Mouse (Mus musculus) liver, embryonic 12.5 days (tissue): ENCODE results near the gene 4930447C04Rik. TPM values are rescaled to one million over a fixed set of nuclear protein-coding genes. Genes with fewer than 3 reads are reported as not detected.

Experiments
- ATAC-seq: fragments of 200-750 bp; cut with Nextera tagmentation; 2 replicates; pipeline ENCODE4 v1.8.0; 2017; ENCODE audit warnings: moderate number of reproducible peaks, mild to moderate bottlenecking, moderate library complexity
- H3K27ac ChIP-seq: fragments of 300-500 bp; sonication (generic); 2 replicates; pipeline ENCODE4 v1.5.1; 2016; ENCODE audit warnings: mild to moderate bottlenecking
- H3K27me3 ChIP-seq: fragments of 300-500 bp; sonication (generic); replicated peaks from 2 replicates; pipeline ENCODE4 v1.6.1; 2016; ENCODE audit warnings: mild to moderate bottlenecking, moderate library complexity
- H3K36me3 ChIP-seq: fragments of 300-500 bp; sonication (generic); 2 replicates; pipeline ENCODE4 v1.6.1; 2016; ENCODE audit warnings: mild to moderate bottlenecking, moderate library complexity
- H3K4me1 ChIP-seq: fragments of 300-500 bp; sonication (generic); 2 replicates; pipeline ENCODE4 v1.6.1; 2016
- H3K4me2 ChIP-seq: fragments of 300-500 bp; sonication (generic); 2 replicates; pipeline ENCODE4 v1.6.1; 2016; ENCODE audit warnings: mild to moderate bottlenecking, moderate library complexity
- H3K4me3 ChIP-seq: fragments of 300-500 bp; sonication (generic); 2 replicates; pipeline ENCODE4 v1.5.1; 2016; ENCODE audit warnings: mild to moderate bottlenecking, moderate library complexity
- H3K9ac ChIP-seq: fragments of 300-500 bp; sonication (generic); 2 replicates; pipeline ENCODE4 v1.6.1; 2016; ENCODE audit warnings: mild to moderate bottlenecking, moderate library complexity
- H3K9me3 ChIP-seq: fragments of 300-500 bp; sonication (generic); replicated peaks from 2 replicates; pipeline ENCODE4 v1.6.1; 2016; ENCODE audit warnings: mild to moderate bottlenecking, moderate library complexity
- WGBS: fragments of 180-500 bp; shearing (Covaris S2); methylation state at CpG from one replicate; pipeline ENCODE4 v1.1.7; 2016; ENCODE audit not compliant: insufficient replicate concordance; 5-methylcytosine and 5-hydroxymethylcytosine counted together
- polyA plus RNA-seq: library from polyadenylated mRNA; unstranded; fragments of >200 nt; fragmentation: Nextera tagmentation; extraction: Ambion mirVana; gene quantifications from 2 replicates; pipeline ENCODE4 v1.2.1, GENCODE M21; 2016

4930447C04Rik gene
- 1.4 and 2.0 TPM in 2 replicates for polyA plus RNA-seq

GRCm38 (mm10) chr12:72940071-72940821, at the start of gene 4930447C04Rik:
Gene 4930447C04Rik, minus strand, starts transcription at chr12:72940774.
- WGBS = 2% methylated on average over 39 of the region's 39 CpGs
- peaks cover 96% of the 10 kb centered on the region for H3K27me3 ChIP-seq
- H3K4me2 ChIP-seq = peak within 1 kb of the TSS; percentile 29
- no peak within 1 kb of the TSS for H3K27ac ChIP-seq
- no peak within 1 kb of the TSS for H3K4me3 ChIP-seq
- H3K9ac ChIP-seq = no peak within 1 kb of the TSS
- H3K36me3 ChIP-seq = no peaks in the 10 kb centered on the region
- H3K9me3 ChIP-seq = no peaks in the 10 kb centered on the region
- peaks cover 4% of the 10 kb centered on the region; the same call in 1 of the 2 replicates for H3K4me1 ChIP-seq
- ATAC-seq = no peak

- no peak overlapping the region for H3K9ac ChIP-seq
- H3K27ac ChIP-seq = no peak overlapping the region
- H3K27me3 ChIP-seq = peaks cover 6% of the 10 kb centered on the region; the same call in 1 of the 2 replicates
- no peak overlapping the region for H3K4me3 ChIP-seq
- H3K4me1 ChIP-seq = peaks cover 8% of the 10 kb centered on the region; the same call in 1 of the 2 replicates
- ATAC-seq = no peak
- H3K4me2 ChIP-seq = no peak overlapping the region
- 73% methylated on average over 8 of the region's 8 CpGs for WGBS
- no peaks in the 10 kb centered on the region for H3K9me3 ChIP-seq
- H3K36me3 ChIP-seq = no peaks in the 10 kb centered on the region
Measured at GRCm38 (mm10) chr12:72983071-72983857, 42.7 kb upstream of the 4930447C04Rik start.

DNA sequence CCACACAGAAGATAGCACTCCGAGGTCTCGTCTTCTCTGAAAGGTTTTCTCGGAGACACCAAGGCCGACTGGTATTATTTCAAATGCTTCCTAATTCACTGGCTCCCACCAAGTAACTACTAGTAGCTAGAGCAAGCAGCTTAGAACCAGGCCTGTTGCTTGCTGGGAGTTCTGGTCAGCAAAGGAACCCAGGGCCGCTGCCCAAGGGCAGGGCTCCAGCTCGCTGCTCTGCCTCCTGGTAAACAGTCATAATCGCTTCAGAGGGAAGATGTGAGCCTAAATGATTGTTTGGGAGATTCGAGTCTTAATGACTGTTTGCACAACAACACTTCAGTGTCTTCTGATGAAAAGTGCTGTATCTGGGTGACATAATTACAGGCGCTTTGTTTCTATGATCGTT, 42.0 kb upstream of the 4930447C04Rik start:
- H3K4me2 ChIP-seq = no peak overlapping the region
- 68% methylated on average over 10 of the region's 10 CpGs for WGBS
- no peak for ATAC-seq

GRCm38 (mm10) chr12:72979236-72979635, 38.7 kb upstream of the 4930447C04Rik start:
- no peak overlapping the region for H3K4me3 ChIP-seq
- peaks cover 20% of the 10 kb centered on the region for H3K4me1 ChIP-seq
- no peaks in the 10 kb centered on the region for H3K36me3 ChIP-seq
- peaks cover 7% of the 10 kb centered on the region; the same call in 1 of the 2 replicates for H3K27me3 ChIP-seq
- H3K9me3 ChIP-seq = no peaks in the 10 kb centered on the region
- H3K27ac ChIP-seq = no peak overlapping the region
- peak; percentile 68 for ATAC-seq
- H3K9ac ChIP-seq = no peak overlapping the region
- H3K4me2 ChIP-seq = no peak overlapping the region
- 24% methylated on average over 5 of the region's 5 CpGs for WGBS

More for the DNA sequence above, 42.0 kb upstream of the 4930447C04Rik start:
- no peak overlapping the region for H3K27ac ChIP-seq
- H3K4me3 ChIP-seq = no peak overlapping the region
- H3K4me1 ChIP-seq = peaks cover 8% of the 10 kb centered on the region; the same call in 1 of the 2 replicates
- H3K36me3 ChIP-seq = no peaks in the 10 kb centered on the region
- H3K9ac ChIP-seq = no peak overlapping the region
- H3K9me3 ChIP-seq = no peaks in the 10 kb centered on the region
- peaks cover 6% of the 10 kb centered on the region; the same call in 1 of the 2 replicates for H3K27me3 ChIP-seq

DNA sequence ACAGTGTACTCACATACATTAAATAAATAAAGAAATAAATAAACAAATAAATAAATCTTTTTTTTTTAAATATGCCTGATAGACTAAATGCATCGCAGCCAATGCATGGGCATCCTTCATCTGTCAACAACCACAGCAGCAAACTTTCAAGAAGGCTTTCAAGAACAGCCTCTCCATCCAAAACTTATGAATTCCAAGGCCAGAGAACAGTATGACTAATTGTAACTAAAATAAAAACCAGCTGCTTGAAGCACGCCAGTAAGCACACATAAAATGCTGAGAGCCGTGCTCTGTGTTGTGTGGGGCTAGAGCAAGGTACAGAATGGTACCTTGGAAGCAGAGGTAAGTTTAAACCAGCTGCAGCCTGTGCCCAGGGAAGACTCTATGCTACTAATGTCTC, 37.3 kb upstream of the 4930447C04Rik start:
- Histone ChIP-seq H3K4me1 (peaks cover 20% of the 10 kb centered on the region), H3K27me3 (peaks cover 10% of the 10 kb centered on the region; the same call in 1 of the 2 replicates), H3K36me3 (no peaks in the 10 kb centered on the region), H3K9me3 (no peaks in the 10 kb centered on the region), H3K4me3 (no peak overlapping the region), H3K9ac (no peak overlapping the region), H3K27ac (no peak overlapping the region), H3K4me2 (no peak overlapping the region)
- 67% methylated on average over 3 of the region's 3 CpGs for WGBS
- ATAC-seq = no peak

GRCm38 (mm10) chr12:72976718-72977117, 36.1 kb upstream of the 4930447C04Rik start:
- no peak overlapping the region for H3K27ac ChIP-seq
- peak overlapping the region; percentile 34 for H3K4me3 ChIP-seq
- ATAC-seq = peak; percentile 68

DNA sequence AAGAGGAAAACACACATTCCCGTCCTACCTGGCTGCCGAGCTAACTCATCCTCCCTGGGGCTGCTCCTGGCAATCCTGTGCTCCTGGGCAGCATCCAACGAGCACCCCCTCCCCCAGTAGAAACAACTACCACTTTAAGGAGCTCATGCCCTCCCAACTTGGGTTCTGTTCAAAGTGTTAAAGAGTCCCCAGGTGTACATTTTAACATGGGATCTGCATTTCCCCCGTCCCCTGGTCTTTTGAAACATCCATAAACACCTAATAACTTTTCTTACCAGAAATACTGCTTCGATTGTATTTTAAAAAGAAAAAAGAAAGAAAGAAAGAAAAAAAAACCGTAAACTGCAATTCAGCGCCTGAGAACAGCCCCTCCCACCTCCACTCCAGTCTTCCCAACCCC, 35.6 kb upstream of the 4930447C04Rik start:
- Histone ChIP-seq H3K9me3 (no peaks in the 10 kb centered on the region), H3K27me3 (0 out of 2 replicates have a peak, but pooled peaks cover 10% of the 10 kb centered on the region), H3K27ac (no peak overlapping the region), H3K36me3 (no peaks in the 10 kb centered on the region), H3K9ac (no peak overlapping the region), H3K4me1 (peaks cover 20% of the 10 kb centered on the region), H3K4me2 (peak overlapping the region; percentile 62), H3K4me3 (peak overlapping the region; percentile 34)
- 4% methylated on average over 7 of the region's 7 CpGs for WGBS
- no peak for ATAC-seq

More at GRCm38 (mm10) chr12:72976718-72977117, 36.1 kb upstream of the 4930447C04Rik start:
- Histone ChIP-seq H3K9me3 (no peaks in the 10 kb centered on the region), H3K27me3 (0 out of 2 replicates have a peak, but pooled peaks cover 13% of the 10 kb centered on the region), H3K4me1 (peaks cover 20% of the 10 kb centered on the region), H3K9ac (no peak overlapping the region), H3K36me3 (no peaks in the 10 kb centered on the region), H3K4me2 (peak overlapping the region; percentile 62)
- 1% methylated on average over 12 of the region's 12 CpGs for WGBS

DNA sequence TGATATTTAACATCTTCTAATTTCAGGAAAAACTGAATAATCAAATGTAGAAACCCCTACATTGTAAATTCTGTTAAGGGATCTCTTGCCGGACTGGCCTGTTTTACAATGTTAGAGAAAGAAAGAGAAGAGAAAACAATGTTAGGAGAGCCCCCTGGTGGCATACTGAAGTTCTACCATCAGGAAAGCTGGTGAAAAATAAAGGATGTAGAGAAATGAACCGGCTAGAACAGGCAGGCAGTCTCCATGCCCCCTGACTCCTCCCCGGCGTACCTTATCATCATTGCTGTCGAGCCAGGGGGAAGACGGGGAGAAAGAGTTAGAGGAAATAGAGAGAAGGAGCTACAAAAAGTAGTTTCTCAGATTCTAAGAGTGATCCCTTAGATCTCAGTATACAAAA, 32.6 kb upstream of the 4930447C04Rik start:
- Histone ChIP-seq H3K9ac (no peak overlapping the region), H3K27me3 (0 out of 2 replicates have a peak, but pooled peaks cover 7% of the 10 kb centered on the region), H3K27ac (no peak overlapping the region), H3K4me2 (no peak overlapping the region), H3K9me3 (no peaks in the 10 kb centered on the region), H3K4me3 (no peak overlapping the region), H3K4me1 (peaks cover 12% of the 10 kb centered on the region), H3K36me3 (no peaks in the 10 kb centered on the region)
- no peak for ATAC-seq
- WGBS = 5% methylated on average over 6 of the region's 6 CpGs

DNA sequence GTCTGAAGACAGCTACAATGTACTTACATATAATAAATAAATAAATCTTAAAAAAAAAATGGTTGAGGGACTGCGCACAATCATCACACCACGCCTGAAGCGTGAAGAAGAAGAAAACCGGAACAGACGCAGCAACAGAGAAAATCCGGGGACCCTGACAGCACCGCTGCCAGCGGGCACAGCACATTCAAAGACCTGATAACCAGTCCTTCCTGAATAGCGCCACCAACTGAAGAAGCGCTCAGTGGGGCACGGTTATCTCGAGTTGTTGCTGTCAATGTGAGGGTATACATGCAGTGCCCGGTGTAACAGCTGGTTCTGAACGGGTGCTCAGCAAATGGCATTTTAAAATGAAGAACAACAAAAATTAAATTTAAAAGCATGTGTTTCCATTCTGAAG, 30.0 kb upstream of the 4930447C04Rik start:
- WGBS = 48% methylated on average over 14 of the region's 14 CpGs
- Histone ChIP-seq H3K4me3 (no peak overlapping the region), H3K4me2 (no peak overlapping the region), H3K27ac (no peak overlapping the region), H3K27me3 (0 out of 2 replicates have a peak, but pooled peaks cover 7% of the 10 kb centered on the region), H3K4me1 (no peaks in the 10 kb centered on the region; the same call in 1 of the 2 replicates), H3K36me3 (no peaks in the 10 kb centered on the region), H3K9me3 (no peaks in the 10 kb centered on the region), H3K9ac (no peak overlapping the region)
- ATAC-seq = no peak

DNA sequence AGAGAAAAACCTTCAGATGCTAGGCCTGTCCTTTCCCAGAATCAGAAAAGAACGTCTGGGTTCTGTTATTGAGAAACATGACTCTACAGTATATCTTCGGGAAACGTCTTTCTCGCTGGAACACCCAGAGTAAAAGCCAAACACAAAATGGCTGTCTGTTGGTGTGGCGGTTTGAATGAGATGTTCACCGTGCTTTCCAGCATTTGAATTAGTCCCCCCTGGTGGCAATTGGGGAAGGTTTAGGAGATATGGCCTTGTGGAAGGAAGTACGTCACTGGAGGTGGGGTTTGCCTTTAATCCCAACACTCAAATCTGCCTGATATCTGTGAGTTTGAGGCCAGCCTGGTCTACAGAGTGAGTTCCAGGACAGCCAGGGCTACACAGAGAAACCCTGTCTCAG, 27.0 kb upstream of the 4930447C04Rik start:
- Histone ChIP-seq H3K36me3 (no peaks in the 10 kb centered on the region), H3K4me3 (no peak overlapping the region), H3K27me3 (0 out of 2 replicates have a peak, but pooled peaks cover 4% of the 10 kb centered on the region), H3K9me3 (no peaks in the 10 kb centered on the region), H3K9ac (no peak overlapping the region), H3K4me2 (no peak overlapping the region), H3K27ac (no peak overlapping the region), H3K4me1 (no peaks in the 10 kb centered on the region)
- ATAC-seq = no peak
- 73% methylated on average over 7 of the region's 7 CpGs for WGBS

DNA sequence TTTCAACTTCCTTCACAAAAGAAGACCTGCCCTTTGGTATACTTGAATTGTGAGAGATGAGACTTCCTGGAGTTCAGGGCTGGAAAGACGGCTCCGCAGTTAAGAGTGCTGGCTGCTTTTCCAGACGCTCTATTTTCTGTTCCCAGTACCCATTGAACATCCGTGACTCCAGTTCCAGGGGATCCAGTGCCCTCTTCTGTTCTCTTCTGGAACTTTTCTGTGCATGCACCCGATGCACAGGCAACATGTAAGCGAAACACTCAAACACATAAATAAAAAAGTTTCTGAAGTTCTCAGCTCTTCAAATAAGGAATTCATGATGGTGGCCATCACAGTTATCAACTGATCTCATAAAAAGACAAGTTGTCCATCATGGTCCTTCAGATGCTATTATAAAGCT, 22.2 kb upstream of the 4930447C04Rik start:
- Histone ChIP-seq H3K9ac (no peak overlapping the region), H3K36me3 (no peaks in the 10 kb centered on the region), H3K27me3 (no peaks in the 10 kb centered on the region; the same call in 1 of the 2 replicates), H3K9me3 (no peaks in the 10 kb centered on the region), H3K4me3 (no peak overlapping the region), H3K27ac (no peak overlapping the region), H3K4me1 (no peaks in the 10 kb centered on the region), H3K4me2 (no peak overlapping the region)
- 50% methylated on average over 6 of the region's 6 CpGs for WGBS
- ATAC-seq = no peak

GRCm38 (mm10) chr12:72958446-72958845, 17.9 kb upstream of the 4930447C04Rik start:
- 74% methylated on average over 3 of the region's 3 CpGs for WGBS
- H3K9me3 ChIP-seq = no peaks in the 10 kb centered on the region

More at GRCm38 (mm10) chr12:72958446-72958845, 17.9 kb upstream of the 4930447C04Rik start:
- Histone ChIP-seq H3K36me3 (no peaks in the 10 kb centered on the region), H3K27me3 (peaks cover 13% of the 10 kb centered on the region), H3K4me1 (no peaks in the 10 kb centered on the region), H3K4me3 (no peak overlapping the region), H3K27ac (no peak overlapping the region), H3K4me2 (no peak overlapping the region), H3K9ac (no peak overlapping the region)
- ATAC-seq = no peak
